In genomic region chr7:110688884-110689681, GRCm38 (mm10) we compare ENCODE assay signal across 8 mouse cellular contexts.
DNase-seq lines count a peak whose midpoint lies in the region; ATAC-seq lines count a peak whose summit lies in the region.

No protein-coding gene starts in this region.

- no peaks in the 10 kb centered on the region for H3K36me3 ChIP-seq in midbrain, embryonic 14.5 days (ENCODE audit: control insufficient read depth, insufficient read depth, low read length)
- H3K36me3 ChIP-seq in midbrain, embryonic 15.5 days (replicated peaks) = no peaks in the 10 kb centered on the region
- H3K36me3 ChIP-seq in embryonic facial prominence, embryonic 12.5 days = no peaks in the 10 kb centered on the region
- no peaks in the 10 kb centered on the region for H3K36me3 ChIP-seq in neural tube, embryonic 15.5 days

- H3K4me1 ChIP-seq in midbrain, embryonic 14.5 days (ENCODE audit: control insufficient read depth, insufficient read depth, low read length) = no peaks in the 10 kb centered on the region
- H3K4me1 ChIP-seq in midbrain, embryonic 15.5 days = no peaks in the 10 kb centered on the region
- H3K4me1 ChIP-seq in embryonic facial prominence, embryonic 12.5 days = peaks cover 9% of the 10 kb centered on the region
- peaks cover 4% of the 10 kb centered on the region; the same call in 1 of the 2 replicates for H3K4me1 ChIP-seq in neural tube, embryonic 15.5 days

- WGBS in midbrain, embryonic 14.5 days = 53% methylated on average over 14 of the region's 14 CpGs
- WGBS in midbrain, embryonic 15.5 days = 50% methylated on average over 14 of the region's 14 CpGs
- 34% methylated on average over 14 of the region's 14 CpGs for WGBS in embryonic facial prominence, embryonic 12.5 days
- 41% methylated on average over 14 of the region's 14 CpGs for WGBS in neural tube, embryonic 15.5 days

- H3K27me3 ChIP-seq in midbrain, embryonic 14.5 days (ENCODE audit: control insufficient read depth, insufficient read depth, low read length) = no peaks in the 10 kb centered on the region
- no peaks in the 10 kb centered on the region for H3K27me3 ChIP-seq in midbrain, embryonic 15.5 days (replicated peaks)
- H3K27me3 ChIP-seq in embryonic facial prominence, embryonic 12.5 days = no peaks in the 10 kb centered on the region
- no peaks in the 10 kb centered on the region for H3K27me3 ChIP-seq in neural tube, embryonic 15.5 days (replicated peaks)

- ATAC-seq in midbrain, embryonic 14.5 days (ENCODE audit: low FRiP score, low TSS enrichment) = no peak
- ATAC-seq in midbrain, embryonic 15.5 days (replicated peaks) = no peak
- ATAC-seq in embryonic facial prominence, embryonic 12.5 days (ENCODE audit: insufficient number of reproducible peaks, insufficient read depth, low FRiP score, low TSS enrichment) = peak; percentile 52; the same call in 1 of the 2 replicates
- no peak for ATAC-seq in neural tube, embryonic 15.5 days (ENCODE audit: low FRiP score)

- no peak overlapping the region for H3K4me3 ChIP-seq in midbrain, embryonic 14.5 days (replicated peaks; ENCODE audit: low read depth, low read length)
- H3K4me3 ChIP-seq in midbrain, embryonic 15.5 days = no peak overlapping the region
- H3K4me3 ChIP-seq in embryonic facial prominence, embryonic 12.5 days = no peak overlapping the region
- H3K4me3 ChIP-seq in neural tube, embryonic 15.5 days (replicated peaks) = no peak overlapping the region

- no peaks in the 10 kb centered on the region for H3K9me3 ChIP-seq in midbrain, embryonic 14.5 days (ENCODE audit: control insufficient read depth, low read length)
- H3K9me3 ChIP-seq in midbrain, embryonic 15.5 days = peaks cover 2% of the 10 kb centered on the region; the same call in 1 of the 2 replicates
- no peaks in the 10 kb centered on the region for H3K9me3 ChIP-seq in embryonic facial prominence, embryonic 12.5 days
- no peaks in the 10 kb centered on the region for H3K9me3 ChIP-seq in neural tube, embryonic 15.5 days (replicated peaks)

- DNase-seq in midbrain, embryonic 14.5 days = peak; percentile 52
- DNase-seq in heart, postnatal 36 days = peak; percentile 80 to 83
- peak; percentile 76 for DNase-seq in liver
- DNase-seq in urinary bladder, adult 2 months (ENCODE audit: low spot score) = peak; percentile 53
- DNase-seq in layer of hippocampus, adult 18-20 months (ENCODE audit: low spot score in 2 of 2) = no peak

- no peak overlapping the region for H3K9ac ChIP-seq in midbrain, embryonic 14.5 days (replicated peaks; ENCODE audit: low read length)
- H3K9ac ChIP-seq in midbrain, embryonic 15.5 days = no peak overlapping the region
- H3K9ac ChIP-seq in embryonic facial prominence, embryonic 12.5 days = no peak overlapping the region
- H3K9ac ChIP-seq in neural tube, embryonic 15.5 days (replicated peaks) = no peak overlapping the region

- intact Hi-C loops in heart, postnatal 36 days (cut with DNase I) = loop anchor here (2.0 kb wide), 2 partner anchors 20 to 40 kb away; no protein-coding TSS in a partner anchor

- H3K27ac ChIP-seq in midbrain, embryonic 14.5 days (replicated peaks; ENCODE audit: low read depth, low read length) = no peak overlapping the region
- H3K27ac ChIP-seq in midbrain, embryonic 15.5 days = no peak overlapping the region
- peak overlapping the region; percentile 58 for H3K27ac ChIP-seq in embryonic facial prominence, embryonic 12.5 days
- peak overlapping the region; percentile 30; the same call in 1 of the 2 replicates for H3K27ac ChIP-seq in neural tube, embryonic 15.5 days (replicated peaks)

- no peak overlapping the region for H3K4me2 ChIP-seq in midbrain, embryonic 14.5 days (ENCODE audit: low read length)
- H3K4me2 ChIP-seq in midbrain, embryonic 15.5 days = no peak overlapping the region
- peak overlapping the region; percentile 22; the same call in 1 of the 2 replicates for H3K4me2 ChIP-seq in embryonic facial prominence, embryonic 12.5 days (replicated peaks)
- H3K4me2 ChIP-seq in neural tube, embryonic 15.5 days = no peak overlapping the region

Comparison
In these comparisons a context has a peak if more than half of its experiments do, and no peak if none do; other contexts are left out.
1. DNase-seq: peak in midbrain, embryonic 14.5 days (single experiment), heart, postnatal 36 days (2 of 2), liver (single experiment) and urinary bladder, adult 2 months (single experiment); none in layer of hippocampus, adult 18-20 months (0 of 2).
2. H3K27ac ChIP-seq: peak in embryonic facial prominence, embryonic 12.5 days (single experiment) and neural tube, embryonic 15.5 days (single experiment); none in midbrain, embryonic 14.5 days (single experiment) and midbrain, embryonic 15.5 days (single experiment).